Mouse (Mus musculus) limb, embryonic 10.5 days (tissue): ENCODE data around the gene Gm9639. TPM values are rescaled to one million over a fixed set of nuclear protein-coding genes. Genes with fewer than 3 reads are reported as not detected.

Source experiments
- polyA plus RNA-seq: library from polyadenylated mRNA; unstranded; fragments of >200 nt; fragmentation: Nextera tagmentation; extraction: Ambion mirVana; gene quantifications from 2 replicates; pipeline ENCODE4 v1.2.1, GENCODE M21; 2016

Gene Gm9639
- polyA plus RNA-seq, 1 experiment from 2014 or later = not detected

Other genes with a start within 250 kb of the Gm9639 start
- 64.0 and 73.7 TPM in 2 replicates for gene Pttg1ip, start 213.4 kb downstream of the Gm9639 start, polyA plus RNA-seq
- 400 and 420 TPM in 2 replicates for gene Sumo3, start 189.0 kb downstream of the Gm9639 start, polyA plus RNA-seq
- gene Gm49325, start 188.9 kb downstream of the Gm9639 start, polyA plus RNA-seq = 1.6 and 1.7 TPM in 2 replicates
- 98.4 and 104 TPM in 2 replicates for gene Ube2g2, start 172.8 kb downstream of the Gm9639 start, polyA plus RNA-seq
- gene Tspear, start 108.5 kb downstream of the Gm9639 start, polyA plus RNA-seq = 0.59 and 0.74 TPM in 2 replicates
- not detected in 2 replicates for gene Gm19402, start 104.3 kb downstream of the Gm9639 start, polyA plus RNA-seq
- not detected in 2 replicates for gene Gm9508, start 97.8 kb downstream of the Gm9639 start, polyA plus RNA-seq
- not detected in 2 replicates for gene Gm10272, start 88.5 kb downstream of the Gm9639 start, polyA plus RNA-seq
- gene Gm10024, start 83.6 kb downstream of the Gm9639 start, polyA plus RNA-seq = not detected in 2 replicates
- gene Gm10142, start 79.3 kb downstream of the Gm9639 start, polyA plus RNA-seq = not detected in 2 replicates
- gene Krtap12-1, start 74.5 kb downstream of the Gm9639 start, polyA plus RNA-seq = not detected in 2 replicates
- gene Gm10100, start 68.6 kb downstream of the Gm9639 start, polyA plus RNA-seq = not detected in 2 replicates
- gene Gm18596, start 52.4 kb downstream of the Gm9639 start, polyA plus RNA-seq = not detected in 2 replicates
- gene Gm9736, start 43.7 kb downstream of the Gm9639 start, polyA plus RNA-seq = not detected in 2 replicates
- gene Gm3233, start 35.4 kb downstream of the Gm9639 start, polyA plus RNA-seq = not detected in 2 replicates
- gene Gm3238, start 23.8 kb downstream of the Gm9639 start, polyA plus RNA-seq = not detected in 2 replicates
- gene Gm7138, start 18.1 kb downstream of the Gm9639 start, polyA plus RNA-seq = not detected in 2 replicates
- not detected in 2 replicates for gene Gm3250, start 12.5 kb downstream of the Gm9639 start, polyA plus RNA-seq
- gene Gm7137, start 6.9 kb downstream of the Gm9639 start, polyA plus RNA-seq = not detected in 2 replicates
- gene Gm19668, start 4.1 kb upstream of the Gm9639 start, polyA plus RNA-seq = not detected in 2 replicates
- not detected in 2 replicates for gene Gm9507, start 16.8 kb upstream of the Gm9639 start, polyA plus RNA-seq
- gene Gm2696, start 19.6 kb upstream of the Gm9639 start, polyA plus RNA-seq = not detected in 2 replicates
- not detected in 2 replicates for gene Krtap10-4, start 32.0 kb upstream of the Gm9639 start, polyA plus RNA-seq
- not detected in 2 replicates for gene Krtap10-10, start 40.9 kb upstream of the Gm9639 start, polyA plus RNA-seq
- not detected in 2 replicates for gene Gm36176, start 51.7 kb upstream of the Gm9639 start, polyA plus RNA-seq
- gene Gm10318, start 57.8 kb upstream of the Gm9639 start, polyA plus RNA-seq = not detected in 2 replicates
- not detected in 2 replicates for gene Gm3285, start 66.9 kb upstream of the Gm9639 start, polyA plus RNA-seq
- 1.5 and 1.7 TPM in 2 replicates for gene Lrrc3, start 107.5 kb upstream of the Gm9639 start, polyA plus RNA-seq
- 0.16 and 0.23 TPM in 2 replicates for gene Trpm2, start 175.5 kb upstream of the Gm9639 start, polyA plus RNA-seq
- 29.4 and 32.2 TPM in 2 replicates for gene 1810043G02Rik, start 183.4 kb upstream of the Gm9639 start, polyA plus RNA-seq
- 235 and 259 TPM in 2 replicates for gene Pfkl, start 215.0 kb upstream of the Gm9639 start, polyA plus RNA-seq
- gene Dnmt3l, start 246.9 kb upstream of the Gm9639 start, polyA plus RNA-seq = 0.10 TPM in 1 of 2 replicates, not detected in the other
- 0.15 and 0.21 TPM in 2 replicates for gene Aire, start 248.5 kb upstream of the Gm9639 start, polyA plus RNA-seq